Mouse (Mus musculus) heart, embryonic 12.5 days (tissue): ENCODE data around the gene Scfd2. TPM values are rescaled to one million over a fixed set of nuclear protein-coding genes. Genes with fewer than 3 reads are reported as not detected.

Source experiments
- ATAC-seq: fragments of 200-750 bp; cut with Nextera tagmentation; 2 replicates; pipeline ENCODE4 v1.8.0; 2017; ENCODE audit warnings: moderate TSS enrichment, moderate library complexity; ENCODE audit not compliant: insufficient number of reproducible peaks, low FRiP score
- H3K27ac ChIP-seq: fragments of 300-500 bp; sonication (generic); 2 replicates; pipeline ENCODE4 v1.5.1; 2016; ENCODE audit warnings: mild to moderate bottlenecking, moderate library complexity; ENCODE audit not compliant: poor library complexity, severe bottlenecking
- H3K27me3 ChIP-seq: fragments of 300-500 bp; sonication (generic); replicated peaks from 2 replicates; pipeline ENCODE4 v1.6.1; 2016; ENCODE audit warnings: mild to moderate bottlenecking, moderate library complexity
- H3K36me3 ChIP-seq: fragments of 300-500 bp; sonication (generic); 2 replicates; pipeline ENCODE4 v1.6.1; 2016; ENCODE audit warnings: mild to moderate bottlenecking, moderate library complexity
- H3K4me1 ChIP-seq: fragments of 300-500 bp; sonication (generic); replicated peaks from 2 replicates; pipeline ENCODE4 v1.6.1; 2016; ENCODE audit warnings: mild to moderate bottlenecking
- H3K4me2 ChIP-seq: fragments of 300-500 bp; sonication (generic); 2 replicates; pipeline ENCODE4 v1.6.1; 2016; ENCODE audit warnings: mild to moderate bottlenecking, moderate library complexity
- H3K4me3 ChIP-seq: fragments of 300-500 bp; sonication (generic); 2 replicates; pipeline ENCODE4 v1.5.1; 2016; ENCODE audit warnings: mild to moderate bottlenecking
- H3K9ac ChIP-seq: fragments of 300-500 bp; sonication (generic); 2 replicates; pipeline ENCODE4 v1.6.1; 2016; ENCODE audit warnings: mild to moderate bottlenecking, moderate library complexity
- H3K9me3 ChIP-seq: fragments of 300-500 bp; sonication (generic); replicated peaks from 2 replicates; pipeline ENCODE4 v1.6.1; 2016; ENCODE audit warnings: mild to moderate bottlenecking, moderate library complexity
- WGBS: fragments of 180-500 bp; shearing (Covaris S2); methylation state at CpG from one replicate; pipeline ENCODE4 v1.1.7; 2016; 5-methylcytosine and 5-hydroxymethylcytosine counted together
- polyA plus RNA-seq: library from polyadenylated mRNA; unstranded; fragments of >200 nt; fragmentation: Nextera tagmentation; extraction: Ambion mirVana; gene quantifications from 2 replicates; pipeline ENCODE4 v1.2.1, GENCODE M21; 2016

The Scfd2 gene
- polyA plus RNA-seq, 1 experiment from 2014 or later = 13.6 TPM

- Histone ChIP-seq H3K4me2 (no peak overlapping the region), H3K4me3 (no peak overlapping the region), H3K4me1 (peaks cover 22% of the 10 kb centered on the region), H3K27me3 (no peaks in the 10 kb centered on the region), H3K9me3 (no peaks in the 10 kb centered on the region), H3K36me3 (no peaks in the 10 kb centered on the region), H3K9ac (no peak overlapping the region), H3K27ac (no peak overlapping the region)
- no peak for ATAC-seq
- 83% methylated on average over 6 of the region's 6 CpGs for WGBS
Measured at GRCm38 (mm10) chr5:74365408-74365807, 166.2 kb downstream of the Scfd2 start.

GRCm38 (mm10) chr5:74363296-74363695 lies 168.3 kb downstream of the Scfd2 start:
- H3K4me2 ChIP-seq = no peak overlapping the region
- no peaks in the 10 kb centered on the region for H3K9me3 ChIP-seq
- H3K36me3 ChIP-seq = no peaks in the 10 kb centered on the region
- no peak for ATAC-seq
- H3K4me1 ChIP-seq = peaks cover 25% of the 10 kb centered on the region
- H3K27me3 ChIP-seq = no peaks in the 10 kb centered on the region
- WGBS = 35% methylated on average over 1 of the region's 1 CpGs
- H3K4me3 ChIP-seq = no peak overlapping the region
- H3K9ac ChIP-seq = no peak overlapping the region
- no peak overlapping the region for H3K27ac ChIP-seq

DNA sequence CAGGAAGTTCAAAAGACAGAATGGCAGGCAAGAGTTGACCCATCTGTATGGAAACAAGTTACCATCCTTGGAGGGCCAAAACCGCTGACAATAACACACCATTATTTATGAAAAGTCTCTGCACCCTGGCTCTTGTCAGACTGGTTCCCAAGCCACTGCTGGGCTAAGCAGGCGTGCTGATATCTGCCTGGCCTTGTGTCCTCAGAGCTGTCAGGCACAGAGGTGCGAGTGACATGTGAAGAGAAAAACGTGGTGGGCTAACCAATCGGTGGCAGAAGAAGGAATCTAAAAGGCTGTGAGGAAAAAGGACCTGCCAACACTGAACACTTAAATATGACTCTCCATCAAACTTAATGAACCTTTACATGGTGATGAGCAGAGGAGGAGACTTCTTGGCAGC lies 170.0 kb downstream of the Scfd2 start:
- H3K27ac ChIP-seq = peak overlapping the region; percentile 85
- WGBS = 16% methylated on average over 5 of the region's 5 CpGs

DNA sequence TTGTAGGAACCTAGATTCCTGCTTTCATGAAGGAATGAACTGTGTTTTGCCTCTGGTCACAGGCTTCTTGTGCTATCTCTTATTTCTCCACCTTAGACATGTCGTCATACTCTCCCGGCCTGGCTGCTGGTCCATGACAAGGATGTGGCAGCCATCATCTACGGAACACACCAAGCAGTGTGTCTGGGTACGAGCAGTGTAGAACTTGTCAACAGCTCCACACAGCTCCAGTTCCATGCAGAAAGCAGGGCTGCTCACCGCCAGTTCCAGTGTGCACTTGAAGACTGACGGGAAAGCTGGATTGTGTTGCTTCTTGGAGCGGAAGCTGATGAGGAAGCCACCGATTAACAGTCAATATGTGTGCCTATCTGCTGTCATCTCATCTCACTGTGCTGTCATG lies 173.5 kb downstream of the Scfd2 start:
- H3K36me3 ChIP-seq = no peaks in the 10 kb centered on the region
- no peak overlapping the region for H3K9ac ChIP-seq
- H3K4me2 ChIP-seq = 0 out of 2 replicates have a peak overlapping the region, but pooled peaks have one; percentile 2
- peak; percentile 74 for ATAC-seq
- no peaks in the 10 kb centered on the region for H3K27me3 ChIP-seq
- WGBS = 39% methylated on average over 8 of the region's 8 CpGs
- H3K4me1 ChIP-seq = peaks cover 17% of the 10 kb centered on the region
- no peak overlapping the region for H3K4me3 ChIP-seq
- no peaks in the 10 kb centered on the region for H3K9me3 ChIP-seq
- peak overlapping the region; percentile 51 for H3K27ac ChIP-seq

More for the DNA sequence above, 170.0 kb downstream of the Scfd2 start:
- Histone ChIP-seq H3K9me3 (no peaks in the 10 kb centered on the region), H3K4me1 (peaks cover 27% of the 10 kb centered on the region), H3K27me3 (no peaks in the 10 kb centered on the region), H3K4me2 (no peak overlapping the region), H3K9ac (no peak overlapping the region), H3K4me3 (no peak overlapping the region), H3K36me3 (no peaks in the 10 kb centered on the region)
- peak; percentile 84 for ATAC-seq

DNA sequence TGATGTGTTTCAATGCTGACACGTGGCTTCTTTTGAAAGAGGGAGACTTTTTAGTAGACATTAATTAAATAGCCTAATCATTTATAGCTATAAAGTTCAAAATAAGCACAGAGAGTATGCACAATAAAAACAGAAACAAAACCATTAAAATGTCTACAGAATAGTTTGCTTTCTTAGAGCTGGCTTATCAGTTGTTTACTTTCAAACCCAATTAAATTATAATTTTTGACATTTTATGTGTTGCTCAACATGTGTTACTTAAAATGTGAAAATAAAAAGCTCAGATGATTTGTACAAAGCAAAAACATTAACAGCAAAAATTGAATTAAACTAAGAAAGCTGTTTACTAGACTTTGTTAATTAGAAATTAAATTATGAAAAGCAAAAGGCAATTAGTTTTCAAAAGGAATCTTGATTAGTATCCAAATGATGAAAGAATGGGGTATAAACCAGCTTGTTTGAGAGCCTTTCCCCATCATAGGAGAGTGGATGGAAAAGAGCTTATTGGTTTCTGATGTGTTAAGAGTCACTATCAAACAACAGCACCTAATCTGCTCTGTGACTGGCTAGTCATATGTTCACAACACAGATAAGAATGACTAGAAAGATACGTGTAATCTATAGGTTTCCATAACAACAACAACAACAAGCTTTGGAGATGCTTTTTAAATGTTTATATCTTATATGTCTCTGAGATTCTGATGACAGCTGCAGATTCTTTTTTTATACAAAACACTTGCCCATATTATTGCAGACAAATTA lies 176.0 kb downstream of the Scfd2 start:
- no peaks in the 10 kb centered on the region for H3K27me3 ChIP-seq

DNA sequence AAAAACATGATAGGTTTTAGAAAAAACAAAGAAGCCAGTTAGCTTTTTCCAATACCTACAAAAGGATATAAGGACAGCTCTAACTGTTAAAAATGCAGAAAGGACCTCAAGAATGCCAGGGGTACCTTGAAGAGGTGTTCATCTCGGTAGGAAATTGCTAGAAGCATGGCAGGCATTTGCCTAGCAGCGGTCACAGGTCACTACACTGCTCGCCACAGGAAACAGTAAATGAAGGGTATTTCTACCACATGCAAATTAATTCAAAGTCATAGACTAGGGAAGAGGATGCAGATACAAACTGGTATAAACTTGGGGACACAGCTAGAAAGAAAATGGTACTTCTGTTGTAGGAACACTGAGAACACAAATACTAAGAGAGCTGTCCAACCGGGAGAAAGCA lies 180.7 kb downstream of the Scfd2 start:
- Histone ChIP-seq H3K9ac (no peak overlapping the region), H3K4me1 (peaks cover 12% of the 10 kb centered on the region), H3K27me3 (no peaks in the 10 kb centered on the region), H3K9me3 (no peaks in the 10 kb centered on the region), H3K4me2 (no peak overlapping the region), H3K36me3 (no peaks in the 10 kb centered on the region), H3K27ac (no peak overlapping the region), H3K4me3 (no peak overlapping the region)
- WGBS = 75% methylated on average over 4 of the region's 4 CpGs
- no peak for ATAC-seq

More for the DNA sequence above, 176.0 kb downstream of the Scfd2 start:
- WGBS = 50% methylated on average over 2 of the region's 2 CpGs
- no peak for ATAC-seq
- Histone ChIP-seq H3K4me3 (no peak overlapping the region), H3K4me1 (peaks cover 9% of the 10 kb centered on the region), H3K27ac (no peak overlapping the region), H3K9me3 (no peaks in the 10 kb centered on the region), H3K9ac (no peak overlapping the region), H3K4me2 (no peak overlapping the region), H3K36me3 (no peaks in the 10 kb centered on the region)

GRCm38 (mm10) chr5:74348079-74348870 lies 183.3 kb downstream of the Scfd2 start:
- Histone ChIP-seq H3K4me3 (no peak overlapping the region), H3K4me2 (no peak overlapping the region), H3K27me3 (no peaks in the 10 kb centered on the region), H3K36me3 (no peaks in the 10 kb centered on the region), H3K9me3 (no peaks in the 10 kb centered on the region), H3K4me1 (peaks cover 12% of the 10 kb centered on the region), H3K27ac (no peak overlapping the region), H3K9ac (no peak overlapping the region)
- 53% methylated on average over 11 of the region's 11 CpGs for WGBS
- ATAC-seq = no peak

DNA sequence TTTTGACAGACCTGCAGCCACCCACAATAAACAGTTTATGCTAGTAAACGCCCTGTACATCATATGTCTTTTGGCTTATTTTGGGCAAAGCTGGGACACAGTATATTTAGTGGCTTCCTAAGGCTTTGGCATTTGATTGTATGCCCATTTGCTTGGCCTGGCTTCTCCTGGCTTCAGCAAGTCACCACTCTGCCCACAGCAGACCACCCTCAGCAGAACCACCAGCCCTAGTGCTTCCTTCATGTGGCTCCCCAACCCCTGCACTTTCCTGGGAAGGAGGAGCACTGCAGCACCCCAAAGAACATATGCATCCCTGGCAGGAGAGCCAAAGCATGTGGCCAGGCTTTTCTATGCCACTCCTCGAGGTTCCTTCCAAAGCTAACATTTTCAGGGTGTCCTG lies 188.5 kb downstream of the Scfd2 start:
- H3K4me3 ChIP-seq = no peak overlapping the region
- H3K27me3 ChIP-seq = 0 out of 2 replicates have a peak, but pooled peaks cover 2% of the 10 kb centered on the region
- WGBS = 72% methylated on average over 2 of the region's 2 CpGs
- 0 out of 2 replicates have a peak overlapping the region, but pooled peaks have one; percentile 16 for H3K27ac ChIP-seq
- H3K4me2 ChIP-seq = no peak overlapping the region
- no peaks in the 10 kb centered on the region for H3K9me3 ChIP-seq
- H3K4me1 ChIP-seq = peaks cover 15% of the 10 kb centered on the region
- H3K9ac ChIP-seq = no peak overlapping the region
- no peaks in the 10 kb centered on the region for H3K36me3 ChIP-seq
- no peak for ATAC-seq

DNA sequence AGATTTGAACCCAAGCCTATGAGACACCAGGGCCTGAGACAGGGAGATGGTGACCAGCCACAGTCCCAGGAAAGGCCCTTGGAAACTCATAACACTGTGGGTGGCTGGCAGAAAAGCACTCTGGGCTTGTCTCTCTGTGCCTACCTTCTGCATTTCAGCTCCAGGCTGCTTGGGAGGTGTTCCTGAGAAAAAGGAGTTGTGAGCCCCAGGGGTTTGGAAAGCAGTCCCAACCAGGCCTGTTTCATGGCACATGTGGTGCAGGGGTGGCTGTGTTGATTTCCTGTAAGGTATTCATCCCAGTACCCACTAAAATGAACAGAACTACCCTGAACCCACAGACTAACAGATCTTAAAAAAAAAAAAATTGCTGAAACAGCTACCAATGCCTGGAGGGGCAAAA lies 189.0 kb downstream of the Scfd2 start:
- no peaks in the 10 kb centered on the region for H3K36me3 ChIP-seq
- H3K9me3 ChIP-seq = no peaks in the 10 kb centered on the region
- peaks cover 15% of the 10 kb centered on the region for H3K4me1 ChIP-seq
- H3K4me3 ChIP-seq = no peak overlapping the region
- no peak for ATAC-seq
- 0 out of 2 replicates have a peak, but pooled peaks cover 2% of the 10 kb centered on the region for H3K27me3 ChIP-seq
- no peak overlapping the region for H3K27ac ChIP-seq
- H3K9ac ChIP-seq = no peak overlapping the region
- no peak overlapping the region for H3K4me2 ChIP-seq

DNA sequence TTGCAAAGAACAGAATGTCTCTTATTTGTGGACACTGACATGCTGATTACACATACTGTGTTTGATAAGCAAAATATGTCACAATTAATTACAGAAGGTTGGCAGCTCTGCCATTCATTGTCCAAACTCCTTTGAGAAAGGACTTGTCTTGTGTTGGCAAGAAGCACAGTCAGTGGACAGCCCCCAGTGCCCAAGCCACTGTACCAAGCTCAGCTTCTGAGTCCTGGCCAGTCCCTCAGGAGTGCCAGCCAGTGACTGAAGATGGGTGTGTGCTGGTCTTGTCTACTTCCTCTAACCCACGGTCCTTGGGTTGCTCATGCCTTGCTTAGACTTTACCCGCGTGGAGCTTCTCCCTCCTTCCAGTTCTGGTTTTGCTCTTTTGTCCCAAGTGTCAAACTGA lies 194.1 kb downstream of the Scfd2 start:
- H3K4me2 ChIP-seq = no peak overlapping the region
- H3K9me3 ChIP-seq = no peaks in the 10 kb centered on the region
- WGBS = 90% methylated on average over 3 of the region's 3 CpGs
- H3K4me3 ChIP-seq = no peak overlapping the region
- no peaks in the 10 kb centered on the region for H3K36me3 ChIP-seq
- 0 out of 2 replicates have a peak, but pooled peaks cover 2% of the 10 kb centered on the region for H3K27me3 ChIP-seq
- no peak for ATAC-seq
- no peak overlapping the region for H3K27ac ChIP-seq
- H3K4me1 ChIP-seq = peaks cover 20% of the 10 kb centered on the region
- no peak overlapping the region for H3K9ac ChIP-seq

DNA sequence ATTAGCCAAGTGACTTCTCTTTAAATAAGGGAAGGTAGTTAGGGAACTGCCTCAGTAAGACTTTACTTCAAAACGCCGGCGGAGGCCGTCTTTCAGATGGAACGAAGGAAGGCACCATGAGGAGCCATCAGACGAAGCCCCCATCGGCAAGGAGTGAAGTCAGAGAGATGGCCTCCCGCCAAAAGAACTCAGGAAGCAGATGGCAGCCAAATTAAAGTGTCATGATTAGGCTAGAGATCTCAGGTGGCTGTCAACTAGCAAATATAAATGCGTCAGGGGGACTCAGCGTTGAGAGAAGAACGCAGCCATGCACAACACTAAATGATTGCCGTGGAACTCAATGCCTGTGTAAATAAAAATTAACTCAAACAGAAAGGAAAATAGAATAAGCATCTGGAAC lies 194.8 kb downstream of the Scfd2 start:
- 64% methylated on average over 12 of the region's 12 CpGs for WGBS
- Histone ChIP-seq H3K9ac (no peak overlapping the region), H3K36me3 (no peaks in the 10 kb centered on the region), H3K4me3 (no peak overlapping the region), H3K4me2 (no peak overlapping the region), H3K27me3 (0 out of 2 replicates have a peak, but pooled peaks cover 2% of the 10 kb centered on the region), H3K9me3 (no peaks in the 10 kb centered on the region), H3K27ac (no peak overlapping the region), H3K4me1 (peaks cover 17% of the 10 kb centered on the region)
- ATAC-seq = no peak
